Mouse (Mus musculus): ENCODE measurements around the gene Zfp420. TPM values are rescaled to one million over a fixed set of nuclear protein-coding genes. Genes with fewer than 3 reads are reported as not detected.

Gene Zfp420
- 11.8 TPM for polyA plus RNA-seq (2017; shearing (Covaris generic))

DNA sequence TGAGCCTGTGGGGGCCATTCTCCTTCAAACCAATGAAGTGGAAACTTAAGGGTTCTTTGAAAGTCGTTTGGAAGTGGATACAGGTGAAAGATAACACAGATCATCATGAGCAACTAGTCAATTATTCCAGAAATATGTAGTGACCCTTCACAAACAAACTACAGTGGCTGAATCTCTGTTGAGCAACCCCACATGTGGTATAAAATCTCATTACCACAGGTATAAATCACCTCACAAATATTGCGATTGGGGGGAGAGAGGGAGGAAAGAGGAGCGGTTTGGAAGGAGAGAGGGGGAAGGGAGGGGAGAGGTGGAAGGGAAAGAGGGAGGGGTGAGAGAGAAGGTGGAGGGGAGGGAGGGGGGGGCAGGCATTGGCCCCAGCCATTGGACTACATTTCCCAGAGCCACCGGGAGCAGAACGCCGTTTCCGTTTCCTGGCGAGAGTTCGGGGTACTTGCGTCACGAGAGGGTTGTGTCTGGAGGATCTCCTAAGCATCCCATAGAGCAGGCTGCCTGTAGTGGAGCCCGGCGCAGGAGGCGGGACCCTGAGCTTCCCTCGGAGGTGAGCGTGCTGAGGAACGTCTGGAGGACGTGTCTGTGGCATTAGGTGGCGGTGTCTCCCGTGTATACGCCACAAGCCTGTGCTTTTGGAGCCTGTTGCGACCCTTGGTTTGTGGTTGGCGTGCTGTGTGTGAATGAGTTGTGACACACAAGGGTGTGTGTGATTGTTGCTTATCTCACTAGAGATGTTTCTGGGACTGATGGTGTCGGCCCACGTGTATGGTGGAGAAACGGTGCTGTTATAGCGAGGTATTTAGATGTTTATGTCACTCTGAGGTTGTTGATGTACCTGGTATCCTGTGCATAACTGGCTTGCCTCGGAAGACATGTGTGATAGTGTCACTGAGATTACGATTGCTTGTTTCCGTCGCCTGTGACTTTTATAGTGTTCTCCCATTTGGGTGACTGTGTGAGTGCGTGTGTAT, at the start of gene Zfp420:
Zfp420 (plus strand) TSS at position 448 of the 986 bp plus-strand sequence.

DNA sequence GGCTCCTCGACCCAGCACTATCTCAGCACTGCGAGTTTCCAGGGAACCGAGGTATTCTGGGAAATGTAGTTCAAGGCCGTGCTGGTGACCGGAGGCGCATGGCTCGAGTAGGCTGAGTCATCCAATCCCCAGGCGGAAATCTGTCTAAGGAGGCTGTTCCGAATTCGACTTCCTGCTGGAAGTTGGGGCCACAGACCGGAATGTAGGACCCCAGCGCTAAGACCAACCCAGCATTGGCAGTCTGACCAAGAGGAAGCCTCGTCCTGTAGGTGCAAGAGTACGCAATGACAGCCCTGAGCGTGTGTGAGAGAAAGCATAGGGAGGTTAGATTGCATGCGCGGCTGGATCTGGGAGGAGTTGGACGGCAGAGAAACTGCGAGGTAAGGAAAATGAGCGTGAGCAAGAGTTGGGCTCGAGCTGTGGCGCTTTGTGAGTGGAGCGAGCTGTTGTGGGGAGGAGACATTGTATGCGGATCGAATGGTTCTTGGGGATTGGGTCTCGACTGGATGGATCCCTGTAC, 43.8 kb upstream of the Zfp420 start, which contains the start of gene Zfp790:
Zfp790 (plus strand) TSS at position 205 of the 520 bp plus-strand sequence.

DNA sequence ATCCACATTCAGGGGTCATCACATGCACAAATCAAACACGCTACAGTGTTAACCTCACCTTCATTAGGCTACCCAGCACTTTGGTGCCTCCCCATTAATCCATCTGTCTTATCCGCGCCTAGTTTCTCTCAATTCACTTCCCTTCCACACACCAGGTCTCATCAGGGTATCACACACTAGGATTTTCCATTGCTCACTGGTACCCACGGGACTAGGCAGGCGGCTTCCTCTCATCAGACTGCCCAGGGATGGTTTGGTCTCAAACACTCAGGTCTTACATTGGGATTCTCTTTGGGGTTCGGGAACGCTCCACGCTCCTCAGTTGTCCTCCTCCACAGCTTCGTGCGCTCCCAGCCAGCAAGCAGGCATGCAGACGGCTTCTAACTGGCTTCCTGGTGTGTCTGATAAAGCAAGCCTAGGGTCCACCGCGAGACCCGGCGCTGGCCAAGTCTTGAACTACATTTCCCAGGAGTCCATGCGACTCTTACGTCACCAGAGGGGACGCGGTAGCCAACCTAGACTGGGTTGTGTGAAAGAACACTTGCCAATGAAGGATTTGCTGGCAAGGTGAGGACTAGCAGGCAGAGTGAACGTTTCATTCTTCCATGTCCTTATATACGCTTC, 6.4 kb upstream of the Zfp420 start, which contains the start of gene Zfp940:
Zfp940 (minus strand) TSS at position 451 of the 624 bp plus-strand sequence.

GRCm38 (mm10) chr7:29905966-29906681, 46.3 kb downstream of the Zfp420 start, which contains the start of gene Zfp27:
TSS of gene Zfp27 (minus strand) at chr7:29906572.

GRCm38 (mm10) chr7:29908130-29908950, 48.6 kb downstream of the Zfp420 start, which contains the start of gene Zfp383:
TSS of gene Zfp383 (plus strand) at chr7:29908223.

Other genes starting within 250 kb of the Zfp420 start
- gene Catsperg2, start 132.9 kb upstream of the Zfp420 start, polyA plus RNA-seq (2017; shearing (Covaris generic)) = not detected
- 25.5 TPM for gene Zfp84, start 91.4 kb upstream of the Zfp420 start, polyA plus RNA-seq (2017; shearing (Covaris generic))
- 0.20 TPM for gene Zfp30, start 76.0 kb upstream of the Zfp420 start, polyA plus RNA-seq (2017; shearing (Covaris generic))
- gene Zfp790, start 43.9 kb upstream of the Zfp420 start, polyA plus RNA-seq (2017; shearing (Covaris generic)) = 31.0 TPM
- gene Zfp940, start 6.3 kb upstream of the Zfp420 start, polyA plus RNA-seq (2017; shearing (Covaris generic)) = 7.7 TPM
- gene Zfp27, start 46.6 kb downstream of the Zfp420 start, polyA plus RNA-seq (2017; shearing (Covaris generic)) = 7.9 TPM
- gene Zfp383, start 48.2 kb downstream of the Zfp420 start, polyA plus RNA-seq (2017; shearing (Covaris generic)) = 0.91 TPM
- gene Zfp74, start 94.1 kb downstream of the Zfp420 start, polyA plus RNA-seq (2017; shearing (Covaris generic)) = 11.4 TPM
- gene Zfp568, start 124.0 kb downstream of the Zfp420 start, polyA plus RNA-seq (2017; shearing (Covaris generic)) = 6.7 TPM
- gene Zfp14, start 191.4 kb downstream of the Zfp420 start, polyA plus RNA-seq (2017; shearing (Covaris generic)) = 8.0 TPM
- 16.4 TPM for gene Zfp82, start 212.9 kb downstream of the Zfp420 start, polyA plus RNA-seq (2017; shearing (Covaris generic))
- gene Gm26920, start 230.4 kb downstream of the Zfp420 start, polyA plus RNA-seq (2017; shearing (Covaris generic)) = 1.2 TPM
- gene Zfp566, start 230.5 kb downstream of the Zfp420 start, polyA plus RNA-seq (2017; shearing (Covaris generic)) = 11.9 TPM
- 111 TPM for gene Zfp260, start 234.8 kb downstream of the Zfp420 start, polyA plus RNA-seq (2017; shearing (Covaris generic))

Data from inflammation-experienced regulatory T-cells, adult 16 weeks (primary cell).